Comparison of ENCODE assay signal across 7 mouse cellular contexts in the genomic region with DNA sequence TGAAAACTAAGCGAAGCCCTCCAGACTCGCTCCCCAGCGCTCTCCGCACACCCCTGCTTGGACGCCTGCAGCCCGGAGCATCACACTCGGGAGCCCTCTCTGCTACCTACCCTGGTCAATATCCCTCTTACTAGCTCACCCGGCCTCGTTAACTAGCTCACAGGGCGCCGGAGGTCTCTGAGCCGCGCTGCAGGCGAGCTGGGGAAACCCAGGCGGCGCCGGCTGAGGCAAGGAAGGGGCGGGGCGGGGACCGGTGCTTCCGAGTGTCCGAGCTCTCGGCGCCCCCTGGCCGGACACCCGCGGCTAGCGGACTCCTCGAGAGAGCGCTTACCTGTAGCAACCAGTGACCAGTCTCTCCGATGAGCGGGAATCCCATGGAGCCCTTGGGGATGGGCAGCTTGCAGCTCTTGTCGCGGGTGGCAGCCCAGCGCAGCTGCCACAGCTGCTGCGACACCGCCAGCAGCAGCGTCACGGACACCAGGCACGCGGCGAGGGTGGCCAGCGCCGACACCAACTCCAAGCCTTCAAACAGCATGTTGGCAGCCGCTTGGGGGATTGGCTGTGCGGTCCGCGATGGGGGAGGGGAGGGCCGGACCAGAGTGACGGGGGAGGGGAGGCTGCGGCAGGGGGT. TPM values are rescaled to one million over a fixed set of nuclear protein-coding genes. Genes with fewer than 3 reads are reported as not detected.
DNase-seq lines count a peak whose midpoint lies in the region; ATAC-seq and TF ChIP-seq lines count a peak whose summit lies in the region.

No protein-coding gene starts in this region.

- no peak overlapping the region for H3K27ac ChIP-seq in kidney, adult 2 months (ENCODE audit: insufficient read depth, low read depth, low read length)
- no peak overlapping the region for H3K27ac ChIP-seq in lung, embryonic 16.5 days (ENCODE audit: low read length)
- no peak overlapping the region for H3K27ac ChIP-seq in small intestine, adult 2 months (ENCODE audit: insufficient read depth, low read depth, low read length)

- H3K4me2 ChIP-seq in lung, embryonic 16.5 days (ENCODE audit: low read depth, low read length), result peak overlapping the region; percentile 89

- H3K4me1 ChIP-seq in kidney, adult 2 months (ENCODE audit: control insufficient read depth, insufficient read depth, low read length), result peaks cover 8% of the 10 kb centered on the region
- peaks cover 61% of the 10 kb centered on the region for H3K4me1 ChIP-seq in lung, embryonic 16.5 days (replicated peaks; ENCODE audit: control insufficient read depth, insufficient read depth, low read length)
- peaks cover 16% of the 10 kb centered on the region for H3K4me1 ChIP-seq in small intestine, adult 2 months (ENCODE audit: control insufficient read depth, insufficient read depth, insufficient read length, low read length)

- H3K36me3 ChIP-seq in kidney, adult 2 months (ENCODE audit: control insufficient read depth, insufficient read depth, low read length), result no peaks in the 10 kb centered on the region
- H3K36me3 ChIP-seq in lung, embryonic 16.5 days (ENCODE audit: control insufficient read depth, insufficient read depth, low read length), result no peaks in the 10 kb centered on the region
- H3K36me3 ChIP-seq in small intestine, adult 2 months (ENCODE audit: control insufficient read depth, insufficient read depth, low read length), result no peaks in the 10 kb centered on the region

- 0 out of 2 replicates have a peak, but pooled peaks have one; percentile 16 for ATAC-seq in common myeloid progenitor, adult 5-6 weeks (replicated peaks; ENCODE audit: low read depth, poor library complexity, severe bottlenecking)
- ATAC-seq in lung, embryonic 16.5 days (ENCODE audit: low read depth), result no peak

- peak; percentile 68 for DNase-seq in Muller cell, postnatal 12 days (ENCODE audit: inconsistent ontology term)
- DNase-seq in heart, adult 9 months (ENCODE audit: low spot score in 2 of 2), result peak; percentile 41 to 57
- peak; percentile 67 for DNase-seq in kidney, adult 2 months
- no peak for DNase-seq in frontal cortex, postnatal 14 days (ENCODE audit: low spot score in 2 of 2)

- no peaks in the 10 kb centered on the region for H3K9me3 ChIP-seq in lung, embryonic 16.5 days (ENCODE audit: control insufficient read depth, low read length)

- TF ChIP-seq POLR2A in kidney, adult 2 months (IDR thresholded peaks at IDR 0.05; ENCODE audit: low read depth, low read length), result no peak
- no peak for TF ChIP-seq POLR2A in small intestine, adult 2 months (IDR thresholded peaks at IDR 0.05; ENCODE audit: low read depth, low read length)

- TF ChIP-seq CTCF in kidney, adult 2 months (conservative IDR thresholded peaks at IDR 0.05; ENCODE audit: insufficient read depth, insufficient read length, low read depth, low read length), result no peak
- no peak for TF ChIP-seq CTCF in small intestine, adult 2 months (IDR thresholded peaks at IDR 0.05; ENCODE audit: extremely low read depth, insufficient read length, insufficient replicate concordance, low read depth, low read length)

- peak overlapping the region; percentile 60 for H3K9ac ChIP-seq in lung, embryonic 16.5 days (ENCODE audit: low read length)

- H3K4me3 ChIP-seq in kidney, adult 2 months (ENCODE audit: insufficient read depth, low read depth, low read length), result peak overlapping the region; percentile 57
- peak overlapping the region; percentile 57 for H3K4me3 ChIP-seq in lung, embryonic 16.5 days (ENCODE audit: low read length)
- peak overlapping the region; percentile 59 for H3K4me3 ChIP-seq in small intestine, adult 2 months (ENCODE audit: low read depth, low read length)

- under 1% methylated on average over 51 of the region's 51 CpGs for whole genome bisulfite sequencing in kidney, adult 2 months
- WGBS in lung, embryonic 16.5 days, result under 1% methylated on average over 51 of the region's 51 CpGs
- under 1% methylated on average over 51 of the region's 51 CpGs for WGBS in small intestine, adult 2 months

- peaks cover 9% of the 10 kb centered on the region for H3K27me3 ChIP-seq in kidney, adult 2 months (replicated peaks; ENCODE audit: control insufficient read depth, insufficient read depth, low read length)
- peaks cover 74% of the 10 kb centered on the region for H3K27me3 ChIP-seq in lung, embryonic 16.5 days (ENCODE audit: control insufficient read depth, insufficient read depth, low read depth, low read length)
- H3K27me3 ChIP-seq in small intestine, adult 2 months (ENCODE audit: control insufficient read depth, insufficient read depth, low read length), result peaks cover 70% of the 10 kb centered on the region

RNA-seq across cellular contexts. Expression of gene Cyp26b1, which starts 6.1 kb away (rescaled TPM):
- total RNA-seq in common myeloid progenitor, adult 5-6 weeks (2017), result not detected in 2 replicates
- polyA plus RNA-seq in kidney, adult 2 months (2012; rRNA removed), result 0.60 and 2.0 TPM in 2 replicates
- 2.3 and 2.9 TPM in 2 replicates for polyA plus RNA-seq in lung, embryonic 16.5 days (2015; fragmentation: Nextera tagmentation; extraction: Ambion mirVana)
- polyA plus RNA-seq in small intestine, adult 2 months (2012; rRNA removed), result 2.6 and 3.0 TPM in 2 replicates

Comparison
In these comparisons a context has a peak if more than half of its experiments do, and no peak if none do; other contexts are left out.
1. DNase-seq: peak in Muller cell, postnatal 12 days (single experiment), heart, adult 9 months (2 of 2) and kidney, adult 2 months (single experiment); none in frontal cortex, postnatal 14 days (0 of 2).
2. Peak in every context shown above with its lines, with median percentiles within 50 percentile points of each other: H3K4me3 ChIP-seq.